Mouse (Mus musculus): ENCODE measurements around the gene Mef2c.

DNA sequence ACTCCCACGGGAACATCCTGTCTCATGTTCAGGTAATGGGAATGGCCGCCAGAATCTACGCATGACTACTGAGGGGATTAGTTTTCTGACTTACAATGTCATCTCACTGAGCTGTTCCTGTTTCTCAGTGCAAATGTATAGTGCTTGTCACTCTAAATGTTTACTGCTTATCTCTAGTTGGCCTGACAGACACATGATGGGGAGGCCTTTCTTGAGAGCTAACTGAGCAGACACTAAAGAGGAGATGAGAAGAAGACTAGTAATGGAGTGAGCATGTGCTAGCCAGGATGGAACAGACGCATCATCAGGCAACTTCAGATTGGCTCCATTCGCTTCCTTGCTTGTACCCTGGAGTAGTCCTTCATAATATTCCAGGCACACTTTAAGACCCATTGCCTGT lies 43.0 kb downstream of the Mef2c start:
- TF ChIP-seq POLR2A (IDR thresholded peaks at IDR 0.05; ENCODE audit: control insufficient read depth, low read depth, low read length): no peak
- TF ChIP-seq CTCF (IDR thresholded peaks at IDR 0.05; ENCODE audit: control insufficient read depth, insufficient read depth, insufficient replicate concordance, low read depth, low read length): no peak

All from testis, adult 2 months (tissue).